In the genomic region with DNA sequence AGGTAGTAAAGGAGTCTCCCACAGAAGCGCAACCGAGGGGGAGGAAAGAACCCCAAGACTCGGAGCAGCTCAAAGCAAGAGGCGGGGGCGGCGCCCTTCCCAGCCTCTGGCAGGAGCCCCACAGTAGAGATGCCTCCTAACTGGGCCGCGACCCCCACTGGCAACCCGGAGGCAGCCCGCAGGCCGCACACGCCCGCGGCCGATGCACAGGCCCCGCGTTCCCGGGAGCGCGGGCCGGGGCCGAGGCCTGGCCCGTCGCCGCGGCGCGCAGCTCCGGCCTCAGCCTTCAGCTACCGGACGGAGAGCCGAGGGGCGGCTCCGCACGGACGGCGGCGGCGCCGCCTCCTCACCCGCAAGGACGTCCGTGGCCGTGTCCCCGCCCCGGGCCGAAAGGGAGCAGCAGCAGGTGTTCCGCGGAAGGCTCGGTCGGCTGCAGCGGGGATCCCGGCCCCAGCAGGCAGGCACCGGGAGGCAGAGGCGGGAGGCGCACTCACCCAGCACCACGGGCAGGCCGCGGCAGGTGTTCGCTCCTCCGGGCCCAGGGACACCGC, we compare ENCODE assay signal across 8 mouse cellular contexts. TPM values are rescaled to one million over a fixed set of nuclear protein-coding genes. Genes with fewer than 3 reads are reported as not detected.
A peak's percentile ranks its signal among the peaks of the same experiment; 100 is the strongest.
DNase-seq lines count a peak whose midpoint lies in the region; ATAC-seq lines count a peak whose summit lies in the region.

No protein-coding gene starts in this region.

- WGBS in embryonic facial prominence, embryonic 10.5 days = under 1% methylated on average over 62 of the region's 62 CpGs
- under 1% methylated on average over 60 of the region's 62 CpGs for WGBS in heart, embryonic 16.5 days
- WGBS in midbrain, embryonic 12.5 days = 0% methylated on average over 57 of the region's 62 CpGs

- H3K9ac ChIP-seq in heart, embryonic 16.5 days (ENCODE audit: low read length) = peak overlapping the region; percentile 96
- peak overlapping the region; percentile 92 for H3K9ac ChIP-seq in midbrain, embryonic 12.5 days (replicated peaks)

- H3K4me1 ChIP-seq in embryonic facial prominence, embryonic 10.5 days = peaks cover 47% of the 10 kb centered on the region
- H3K4me1 ChIP-seq in heart, embryonic 16.5 days (ENCODE audit: control insufficient read depth, insufficient read depth, low read length) = peaks cover 52% of the 10 kb centered on the region
- H3K4me1 ChIP-seq in midbrain, embryonic 12.5 days = peaks cover 27% of the 10 kb centered on the region

- peak overlapping the region; percentile 96 for H3K4me3 ChIP-seq in embryonic facial prominence, embryonic 10.5 days
- H3K4me3 ChIP-seq in heart, embryonic 16.5 days (ENCODE audit: low read length) = peak overlapping the region; percentile 93
- peak overlapping the region; percentile 91 for H3K4me3 ChIP-seq in midbrain, embryonic 12.5 days

- no peaks in the 10 kb centered on the region for H3K27me3 ChIP-seq in embryonic facial prominence, embryonic 10.5 days (replicated peaks; ENCODE audit: low read depth, poor library complexity, severe bottlenecking)
- no peaks in the 10 kb centered on the region for H3K27me3 ChIP-seq in heart, embryonic 16.5 days (ENCODE audit: control insufficient read depth, insufficient read depth, low read length)
- no peaks in the 10 kb centered on the region for H3K27me3 ChIP-seq in midbrain, embryonic 12.5 days

- DNase-seq in cerebellum, postnatal 36 days = no peak
- DNase-seq in 416B (ENCODE audit: low read depth) = peak; percentile 24
- DNase-seq in embryonic facial prominence, embryonic 10.5 days (ENCODE audit: low spot score) = no peak
- DNase-seq in left cerebral cortex, postnatal 4 days = peak; percentile 44
- peak; percentile 69 for DNase-seq in thymus, postnatal 4 days

- no peaks in the 10 kb centered on the region for H3K9me3 ChIP-seq in embryonic facial prominence, embryonic 10.5 days
- H3K9me3 ChIP-seq in heart, embryonic 16.5 days (replicated peaks; ENCODE audit: control insufficient read depth, low read length) = no peaks in the 10 kb centered on the region
- H3K9me3 ChIP-seq in midbrain, embryonic 12.5 days = no peaks in the 10 kb centered on the region

- ATAC-seq in cerebellum, adult (ENCODE audit: insufficient number of reproducible peaks, low FRiP score, low TSS enrichment) = 0 out of 2 replicates have a peak, but pooled peaks have one; percentile 47
- ATAC-seq in heart, embryonic 16.5 days (replicated peaks; ENCODE audit: extremely low read depth, insufficient read depth, low FRiP score) = peak; percentile 33
- no peak; the same call in none of the 2 replicates for ATAC-seq in midbrain, embryonic 12.5 days (ENCODE audit: low FRiP score, low read depth)

- 0 out of 2 replicates have a peak, but pooled peaks cover 4% of the 10 kb centered on the region for H3K36me3 ChIP-seq in embryonic facial prominence, embryonic 10.5 days (replicated peaks)
- H3K36me3 ChIP-seq in heart, embryonic 16.5 days (ENCODE audit: control insufficient read depth, insufficient read depth) = no peaks in the 10 kb centered on the region
- no peaks in the 10 kb centered on the region for H3K36me3 ChIP-seq in midbrain, embryonic 12.5 days

- intact Hi-C loops in left cerebral cortex, postnatal 4 days (cut with DNase I) = no loop called here

- H3K4me2 ChIP-seq in heart, embryonic 16.5 days (ENCODE audit: low read depth, low read length) = peak overlapping the region; percentile 92
- peak overlapping the region; percentile 79 for H3K4me2 ChIP-seq in midbrain, embryonic 12.5 days (replicated peaks)

- peak overlapping the region; percentile 95 for H3K27ac ChIP-seq in embryonic facial prominence, embryonic 10.5 days (replicated peaks)
- H3K27ac ChIP-seq in heart, embryonic 16.5 days (ENCODE audit: low read length) = peak overlapping the region; percentile 100
- H3K27ac ChIP-seq in midbrain, embryonic 12.5 days (replicated peaks) = peak overlapping the region; percentile 87

RNA-seq across cellular contexts. Expression of gene Dag1, which starts 0.6 kb away (rescaled TPM):
- 70.1 and 73.9 TPM in 2 replicates for polyA plus RNA-seq in embryonic facial prominence, embryonic 10.5 days (2016; fragmentation: Nextera tagmentation; extraction: Ambion mirVana)
- 136 and 145 TPM in 2 replicates for polyA plus RNA-seq in heart, embryonic 16.5 days (2015; fragmentation: Nextera tagmentation; extraction: Ambion mirVana)
- total RNA-seq in left cerebral cortex, postnatal 4 days (2021) = 100 to 1,000 TPM; 121 to 127 TPM
- 64.7 and 67.0 TPM in 2 replicates for polyA plus RNA-seq in midbrain, embryonic 12.5 days (2016; fragmentation: Nextera tagmentation; extraction: Ambion mirVana)

RNA-seq across cellular contexts. Expression of gene Nicn1, which starts 27.0 kb away (rescaled TPM):
- polyA plus RNA-seq in embryonic facial prominence, embryonic 10.5 days (2016; fragmentation: Nextera tagmentation; extraction: Ambion mirVana) = 38.3 and 39.3 TPM in 2 replicates
- 23.7 and 26.9 TPM in 2 replicates for polyA plus RNA-seq in heart, embryonic 16.5 days (2015; fragmentation: Nextera tagmentation; extraction: Ambion mirVana)
- total RNA-seq in left cerebral cortex, postnatal 4 days (2021) = 100 to 1,000 TPM; 101 to 118 TPM
- 67.9 and 78.4 TPM in 2 replicates for polyA plus RNA-seq in midbrain, embryonic 12.5 days (2016; fragmentation: Nextera tagmentation; extraction: Ambion mirVana)

RNA-seq across cellular contexts. Expression of gene Amt, which starts 33.4 kb away (rescaled TPM):
- 35.9 and 40.8 TPM in 2 replicates for polyA plus RNA-seq in embryonic facial prominence, embryonic 10.5 days (2016; fragmentation: Nextera tagmentation; extraction: Ambion mirVana)
- 8.1 and 8.7 TPM in 2 replicates for polyA plus RNA-seq in heart, embryonic 16.5 days (2015; fragmentation: Nextera tagmentation; extraction: Ambion mirVana)
- total RNA-seq in left cerebral cortex, postnatal 4 days (2021) = 10 to 100 TPM; 25.0 to 26.7 TPM
- polyA plus RNA-seq in midbrain, embryonic 12.5 days (2016; fragmentation: Nextera tagmentation; extraction: Ambion mirVana) = 25.0 and 30.0 TPM in 2 replicates

RNA-seq across cellular contexts. Expression of gene Rhoa, which starts 42.7 kb away (rescaled TPM):
- 240 and 243 TPM in 2 replicates for polyA plus RNA-seq in embryonic facial prominence, embryonic 10.5 days (2016; fragmentation: Nextera tagmentation; extraction: Ambion mirVana)
- polyA plus RNA-seq in heart, embryonic 16.5 days (2015; fragmentation: Nextera tagmentation; extraction: Ambion mirVana) = 372 and 444 TPM in 2 replicates
- total RNA-seq in left cerebral cortex, postnatal 4 days (2021) = 100 to 1,000 TPM; 191 to 205 TPM
- polyA plus RNA-seq in midbrain, embryonic 12.5 days (2016; fragmentation: Nextera tagmentation; extraction: Ambion mirVana) = 324 and 379 TPM in 2 replicates

RNA-seq across cellular contexts. Expression of gene Tcta, which starts 42.8 kb away (rescaled TPM):
- 14.4 and 14.7 TPM in 2 replicates for polyA plus RNA-seq in embryonic facial prominence, embryonic 10.5 days (2016; fragmentation: Nextera tagmentation; extraction: Ambion mirVana)
- 32.5 and 34.2 TPM in 2 replicates for polyA plus RNA-seq in heart, embryonic 16.5 days (2015; fragmentation: Nextera tagmentation; extraction: Ambion mirVana)
- total RNA-seq in left cerebral cortex, postnatal 4 days (2021) = 10 to 100 TPM; 30.0 to 35.6 TPM
- polyA plus RNA-seq in midbrain, embryonic 12.5 days (2016; fragmentation: Nextera tagmentation; extraction: Ambion mirVana) = 39.9 and 41.7 TPM in 2 replicates

Comparison
In these comparisons a context has a peak if more than half of its experiments do, and no peak if none do; other contexts are left out.
1. DNase-seq: peak in 416B (single experiment), left cerebral cortex, postnatal 4 days (single experiment) and thymus, postnatal 4 days (single experiment); none in cerebellum, postnatal 36 days (0 of 2) and embryonic facial prominence, embryonic 10.5 days (single experiment).
2. Peak in every context shown above with its lines, with median percentiles within 50 percentile points of each other: H3K27ac ChIP-seq and H3K4me3 ChIP-seq.